Mouse (Mus musculus): ENCODE data around the gene Ccdc148. TPM values are rescaled to one million over a fixed set of nuclear protein-coding genes. Genes with fewer than 3 reads are reported as not detected.

Ccdc148 gene
- polyA plus RNA-seq (2014; fragmentation: Nextera tagmentation; extraction: Ambion mirVana): 2.8 and 3.7 TPM in 2 replicates

GRCm38 (mm10) chr2:59160605-59160963 lies at the start of gene Ccdc148, which contains the start of gene Pkp4:
Ccdc148 (minus strand) TSS chr2:59160683.
Pkp4 (plus strand) TSS chr2:59160850.
- peak; percentile 99 for ATAC-seq (ENCODE audit: low read depth)
- Histone ChIP-seq H3K4me2 (ENCODE audit: low read depth, low read length) (peak within 1 kb of the TSS; percentile 67), H3K9me3 (ENCODE audit: control insufficient read depth, low read length) (no peaks in the 10 kb centered on the region), H3K27me3 (ENCODE audit: control insufficient read depth, insufficient read depth, low read length) (no peaks in the 10 kb centered on the region), H3K4me1 (ENCODE audit: control insufficient read depth, insufficient read depth, low read length) (peaks cover 9% of the 10 kb centered on the region), H3K4me3 (ENCODE audit: low read depth, low read length) (peak within 1 kb of the TSS; percentile 83), H3K9ac (replicated peaks; ENCODE audit: low read depth, low read length) (peak within 1 kb of the TSS; percentile 83), H3K27ac (ENCODE audit: low read depth, low read length) (peak within 1 kb of the TSS; percentile 60), H3K36me3 (ENCODE audit: control insufficient read depth, insufficient read depth, low read length) (no peaks in the 10 kb centered on the region)
- 4% methylated on average over 15 of the region's 37 CpGs for WGBS

- no peak overlapping the region for H3K9ac ChIP-seq (replicated peaks; ENCODE audit: low read depth, low read length)
- no peak overlapping the region for H3K27ac ChIP-seq (ENCODE audit: low read depth, low read length)
These were observed 47.8 kb upstream of the Ccdc148 start for GRCm38 (mm10) chr2:59208276-59208675.

GRCm38 (mm10) chr2:59207725-59208124 lies 47.2 kb upstream of the Ccdc148 start:
- H3K36me3 ChIP-seq (ENCODE audit: control insufficient read depth, insufficient read depth, low read length): no peaks in the 10 kb centered on the region
- no peak for ATAC-seq (ENCODE audit: low read depth)
- no peaks in the 10 kb centered on the region; the same call in 1 of the 2 replicates for H3K4me1 ChIP-seq (ENCODE audit: control insufficient read depth, insufficient read depth, low read length)
- no peaks in the 10 kb centered on the region for H3K9me3 ChIP-seq (ENCODE audit: control insufficient read depth, low read length)
- WGBS: 51% methylated on average over 5 of the region's 5 CpGs
- no peak overlapping the region for H3K4me3 ChIP-seq (ENCODE audit: low read depth, low read length)
- no peak overlapping the region for H3K9ac ChIP-seq (replicated peaks; ENCODE audit: low read depth, low read length)
- no peak overlapping the region for H3K27ac ChIP-seq (ENCODE audit: low read depth, low read length)
- no peak overlapping the region for H3K4me2 ChIP-seq (ENCODE audit: low read depth, low read length)
- H3K27me3 ChIP-seq (ENCODE audit: control insufficient read depth, insufficient read depth, low read length): no peaks in the 10 kb centered on the region

More at GRCm38 (mm10) chr2:59208276-59208675, 47.8 kb upstream of the Ccdc148 start:
- H3K4me3 ChIP-seq (ENCODE audit: low read depth, low read length): no peak overlapping the region
- H3K9me3 ChIP-seq (ENCODE audit: control insufficient read depth, low read length): no peaks in the 10 kb centered on the region
- H3K4me1 ChIP-seq (ENCODE audit: control insufficient read depth, insufficient read depth, low read length): no peaks in the 10 kb centered on the region; the same call in 1 of the 2 replicates
- WGBS: 83% methylated on average over 9 of the region's 9 CpGs
- no peaks in the 10 kb centered on the region for H3K36me3 ChIP-seq (ENCODE audit: control insufficient read depth, insufficient read depth, low read length)
- H3K4me2 ChIP-seq (ENCODE audit: low read depth, low read length): no peak overlapping the region
- ATAC-seq (ENCODE audit: low read depth): no peak
- no peaks in the 10 kb centered on the region for H3K27me3 ChIP-seq (ENCODE audit: control insufficient read depth, insufficient read depth, low read length)

GRCm38 (mm10) chr2:59207240-59207639 lies 46.8 kb upstream of the Ccdc148 start:
- H3K4me3 ChIP-seq (ENCODE audit: low read depth, low read length): no peak overlapping the region
- no peak overlapping the region for H3K9ac ChIP-seq (replicated peaks; ENCODE audit: low read depth, low read length)
- H3K4me1 ChIP-seq (ENCODE audit: control insufficient read depth, insufficient read depth, low read length): no peaks in the 10 kb centered on the region; the same call in 1 of the 2 replicates
- no peak for ATAC-seq (ENCODE audit: low read depth)
- H3K27ac ChIP-seq (ENCODE audit: low read depth, low read length): no peak overlapping the region
- whole genome bisulfite sequencing: 77% methylated on average over 4 of the region's 4 CpGs
- H3K4me2 ChIP-seq (ENCODE audit: low read depth, low read length): no peak overlapping the region
- no peaks in the 10 kb centered on the region for H3K36me3 ChIP-seq (ENCODE audit: control insufficient read depth, insufficient read depth, low read length)
- H3K9me3 ChIP-seq (ENCODE audit: control insufficient read depth, low read length): no peaks in the 10 kb centered on the region
- no peaks in the 10 kb centered on the region for H3K27me3 ChIP-seq (ENCODE audit: control insufficient read depth, insufficient read depth, low read length)

DNA sequence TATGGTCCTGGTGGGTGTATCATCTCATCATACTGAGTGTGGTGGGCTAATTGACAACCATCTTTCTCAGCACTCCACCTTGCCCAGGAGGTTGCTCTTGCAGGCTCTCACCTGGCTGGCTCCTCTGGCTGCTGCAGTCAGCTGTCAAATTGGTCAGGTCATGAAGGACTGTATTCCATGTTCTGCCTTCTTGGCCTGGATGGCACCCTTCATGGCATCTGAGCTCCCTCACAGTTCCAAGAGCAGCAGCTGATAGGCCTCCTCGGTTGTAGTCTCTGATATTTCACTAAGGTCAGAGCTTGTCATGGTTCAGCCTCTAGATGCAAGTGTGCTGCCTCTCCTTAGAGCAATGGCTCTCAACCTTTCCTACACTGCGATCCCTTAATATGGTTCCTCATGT lies 45.7 kb upstream of the Ccdc148 start:
- H3K36me3 ChIP-seq (ENCODE audit: control insufficient read depth, insufficient read depth, low read length): no peaks in the 10 kb centered on the region
- H3K9ac ChIP-seq (replicated peaks; ENCODE audit: low read depth, low read length): no peak overlapping the region
- H3K4me2 ChIP-seq (ENCODE audit: low read depth, low read length): no peak overlapping the region
- no peak overlapping the region for H3K4me3 ChIP-seq (ENCODE audit: low read depth, low read length)
- H3K9me3 ChIP-seq (ENCODE audit: control insufficient read depth, low read length): no peaks in the 10 kb centered on the region
- no peaks in the 10 kb centered on the region; the same call in 1 of the 2 replicates for H3K4me1 ChIP-seq (ENCODE audit: control insufficient read depth, insufficient read depth, low read length)
- ATAC-seq (ENCODE audit: low read depth): no peak
- H3K27ac ChIP-seq (ENCODE audit: low read depth, low read length): no peak overlapping the region
- no peaks in the 10 kb centered on the region for H3K27me3 ChIP-seq (ENCODE audit: control insufficient read depth, insufficient read depth, low read length)
- WGBS: 88% methylated on average over 2 of the region's 2 CpGs

- Histone ChIP-seq H3K4me2 (ENCODE audit: low read depth, low read length) (no peak overlapping the region), H3K27me3 (ENCODE audit: control insufficient read depth, insufficient read depth, low read length) (no peaks in the 10 kb centered on the region), H3K9ac (replicated peaks; ENCODE audit: low read depth, low read length) (no peak overlapping the region), H3K4me3 (ENCODE audit: low read depth, low read length) (no peak overlapping the region), H3K9me3 (ENCODE audit: control insufficient read depth, low read length) (no peaks in the 10 kb centered on the region), H3K36me3 (ENCODE audit: control insufficient read depth, insufficient read depth, low read length) (no peaks in the 10 kb centered on the region), H3K27ac (ENCODE audit: low read depth, low read length) (no peak overlapping the region), H3K4me1 (ENCODE audit: control insufficient read depth, insufficient read depth, low read length) (no peaks in the 10 kb centered on the region; the same call in 1 of the 2 replicates)
- no peak for ATAC-seq (ENCODE audit: low read depth)
- 90% methylated on average over 9 of the region's 9 CpGs for WGBS
These were observed 44.6 kb upstream of the Ccdc148 start for GRCm38 (mm10) chr2:59205092-59205491.

DNA sequence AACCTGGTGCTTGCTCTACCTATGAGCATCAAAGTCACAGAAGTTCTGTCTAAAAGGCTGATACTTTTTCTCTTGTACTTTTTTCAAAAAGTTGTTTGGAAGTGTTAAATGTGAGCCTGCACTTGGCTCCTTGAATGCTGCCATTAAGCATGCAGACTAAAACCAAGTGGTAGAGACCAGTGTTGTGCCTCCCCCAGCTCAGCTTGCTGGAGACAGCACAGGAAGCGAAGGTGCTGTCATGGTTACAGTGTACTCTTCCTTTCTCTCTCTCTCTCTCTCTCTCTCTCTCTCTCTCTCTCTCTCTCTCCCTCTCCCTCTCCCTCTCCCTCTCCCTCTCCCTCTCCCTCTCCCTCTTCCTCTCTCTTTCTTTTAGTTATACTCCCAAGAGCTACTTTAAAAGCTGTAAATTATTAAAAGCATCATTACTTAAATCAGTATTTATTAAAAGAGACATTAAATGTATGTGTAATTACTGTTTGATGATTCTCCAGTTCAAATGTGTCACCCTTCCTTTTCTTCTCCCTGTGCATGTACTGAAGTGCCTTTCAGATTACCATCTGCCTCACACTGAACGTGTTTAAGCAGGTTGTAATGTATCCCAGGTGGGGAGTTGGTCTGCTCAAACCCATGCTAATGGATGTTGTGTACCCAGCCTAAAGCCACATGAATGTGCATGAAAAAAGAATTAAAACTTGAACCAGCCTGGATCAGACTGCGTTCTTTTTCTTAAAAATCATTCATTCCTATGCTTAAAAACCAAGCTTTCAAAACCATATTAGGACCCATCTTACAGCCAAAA lies 43.3 kb upstream of the Ccdc148 start:
- H3K27ac ChIP-seq (ENCODE audit: low read depth, low read length): no peak overlapping the region
- H3K4me2 ChIP-seq (ENCODE audit: low read depth, low read length): no peak overlapping the region
- 55% methylated on average over 3 of the region's 3 CpGs for WGBS
- H3K27me3 ChIP-seq (ENCODE audit: control insufficient read depth, insufficient read depth, low read length): no peaks in the 10 kb centered on the region
- H3K36me3 ChIP-seq (ENCODE audit: control insufficient read depth, insufficient read depth, low read length): no peaks in the 10 kb centered on the region
- no peak overlapping the region for H3K9ac ChIP-seq (replicated peaks; ENCODE audit: low read depth, low read length)
- H3K4me1 ChIP-seq (ENCODE audit: control insufficient read depth, insufficient read depth, low read length): peaks cover under 1% of the 10 kb centered on the region; the same call in 1 of the 2 replicates
- peak; percentile 61; the same call in 1 of the 2 replicates for ATAC-seq (ENCODE audit: low read depth)
- H3K4me3 ChIP-seq (ENCODE audit: low read depth, low read length): no peak overlapping the region
- no peaks in the 10 kb centered on the region for H3K9me3 ChIP-seq (ENCODE audit: control insufficient read depth, low read length)

GRCm38 (mm10) chr2:59202930-59203329 lies 42.4 kb upstream of the Ccdc148 start:
- H3K27ac ChIP-seq (ENCODE audit: low read depth, low read length): no peak overlapping the region
- H3K4me1 ChIP-seq (ENCODE audit: control insufficient read depth, insufficient read depth, low read length): peaks cover 3% of the 10 kb centered on the region; the same call in 1 of the 2 replicates
- H3K4me3 ChIP-seq (ENCODE audit: low read depth, low read length): no peak overlapping the region
- 78% methylated on average over 5 of the region's 5 CpGs for WGBS
- H3K36me3 ChIP-seq (ENCODE audit: control insufficient read depth, insufficient read depth, low read length): no peaks in the 10 kb centered on the region
- no peaks in the 10 kb centered on the region for H3K9me3 ChIP-seq (ENCODE audit: control insufficient read depth, low read length)
- no peaks in the 10 kb centered on the region for H3K27me3 ChIP-seq (ENCODE audit: control insufficient read depth, insufficient read depth, low read length)
- no peak overlapping the region for H3K4me2 ChIP-seq (ENCODE audit: low read depth, low read length)
- H3K9ac ChIP-seq (replicated peaks; ENCODE audit: low read depth, low read length): no peak overlapping the region
- ATAC-seq (ENCODE audit: low read depth): no peak

- Histone ChIP-seq H3K9ac (replicated peaks; ENCODE audit: low read depth, low read length) (no peak overlapping the region), H3K4me2 (ENCODE audit: low read depth, low read length) (no peak overlapping the region), H3K4me1 (ENCODE audit: control insufficient read depth, insufficient read depth, low read length) (peaks cover 3% of the 10 kb centered on the region; the same call in 1 of the 2 replicates), H3K27me3 (ENCODE audit: control insufficient read depth, insufficient read depth, low read length) (no peaks in the 10 kb centered on the region), H3K36me3 (ENCODE audit: control insufficient read depth, insufficient read depth, low read length) (no peaks in the 10 kb centered on the region), H3K27ac (ENCODE audit: low read depth, low read length) (no peak overlapping the region), H3K9me3 (ENCODE audit: control insufficient read depth, low read length) (no peaks in the 10 kb centered on the region), H3K4me3 (ENCODE audit: low read depth, low read length) (no peak overlapping the region)
- ATAC-seq (ENCODE audit: low read depth): no peak
- 82% methylated on average over 3 of the region's 3 CpGs for WGBS
These were observed 40.0 kb upstream of the Ccdc148 start for GRCm38 (mm10) chr2:59200511-59200910.
